Mouse (Mus musculus) liver, embryonic 13.5 days (tissue): ENCODE data around the gene Rpl7l1. TPM values are rescaled to one million over a fixed set of nuclear protein-coding genes. Genes with fewer than 3 reads are reported as not detected.

Experiments used
- polyA plus RNA-seq: library from polyadenylated mRNA; unstranded; fragments of >200 nt; fragmentation: Nextera tagmentation; extraction: Ambion mirVana; gene quantifications from 2 replicates; pipeline ENCODE4 v1.2.1, GENCODE M21; 2015

The Rpl7l1 gene
- polyA plus RNA-seq, 1 experiment from 2014 or later, result 108 TPM

Other genes with a start within 250 kb of the Rpl7l1 start
- 0.44 and 0.84 TPM in 2 replicates for gene Cul9, start 236.3 kb downstream of the Rpl7l1 start, polyA plus RNA-seq
- gene Srf, start 226.5 kb downstream of the Rpl7l1 start, polyA plus RNA-seq, result 2.9 and 3.2 TPM in 2 replicates
- gene Ptk7, start 153.2 kb downstream of the Rpl7l1 start, polyA plus RNA-seq, result 8.0 and 9.1 TPM in 2 replicates
- gene Klc4, start 136.7 kb downstream of the Rpl7l1 start, polyA plus RNA-seq, result 5.8 TPM in 2 replicates
- gene Mrpl2, start 136.4 kb downstream of the Rpl7l1 start, polyA plus RNA-seq, result 91.5 and 97.5 TPM in 2 replicates
- 10.9 and 12.4 TPM in 2 replicates for gene Cul7, start 132.3 kb downstream of the Rpl7l1 start, polyA plus RNA-seq
- gene Rrp36, start 108.3 kb downstream of the Rpl7l1 start, polyA plus RNA-seq, result 31.7 and 31.9 TPM in 2 replicates
- 65.2 and 67.8 TPM in 2 replicates for gene Mea1, start 103.9 kb downstream of the Rpl7l1 start, polyA plus RNA-seq
- 73.1 and 75.6 TPM in 2 replicates for gene Klhdc3, start 101.8 kb downstream of the Rpl7l1 start, polyA plus RNA-seq
- gene Ppp2r5d, start 77.6 kb downstream of the Rpl7l1 start, polyA plus RNA-seq, result 31.2 and 36.0 TPM in 2 replicates
- 8.5 and 9.4 TPM in 2 replicates for gene Pex6, start 71.2 kb downstream of the Rpl7l1 start, polyA plus RNA-seq
- 11.0 and 11.7 TPM in 2 replicates for gene Gnmt, start 53.5 kb downstream of the Rpl7l1 start, polyA plus RNA-seq
- 30.2 and 30.9 TPM in 2 replicates for gene Cnpy3, start 30.5 kb downstream of the Rpl7l1 start, polyA plus RNA-seq
- gene Ptcra, start 19.0 kb downstream of the Rpl7l1 start, polyA plus RNA-seq, result 0.30 and 0.32 TPM in 2 replicates
- 44.5 and 51.4 TPM in 2 replicates for gene 2310039H08Rik, start 10.0 kb downstream of the Rpl7l1 start, polyA plus RNA-seq
- 2.6 and 3.6 TPM in 2 replicates for gene Bicral, start 75.8 kb upstream of the Rpl7l1 start, polyA plus RNA-seq
- gene Tbcc, start 108.0 kb upstream of the Rpl7l1 start, polyA plus RNA-seq, result 22.4 and 24.9 TPM in 2 replicates
- gene Prph2, start 127.8 kb upstream of the Rpl7l1 start, polyA plus RNA-seq, result not detected in 2 replicates
- 7.0 and 7.8 TPM in 2 replicates for gene Ubr2, start 227.9 kb upstream of the Rpl7l1 start, polyA plus RNA-seq